Mouse (Mus musculus) erythroblast, embryonic 14.5 days (primary cell): ENCODE results near the gene Fam8a1. TPM values are rescaled to one million over a fixed set of nuclear protein-coding genes. Genes with fewer than 3 reads are reported as not detected.

ENCODE experiments used
- H3K27me3 ChIP-seq: 2 replicates; pipeline ENCODE4 v1.6.1; 2012; ENCODE audit warnings: inconsistent platforms; ENCODE audit not compliant: control insufficient read depth
- H3K36me3 ChIP-seq: 2 replicates; pipeline ENCODE4 v1.6.1; 2012; ENCODE audit warnings: mild to moderate bottlenecking, inconsistent platforms; ENCODE audit not compliant: control insufficient read depth
- H3K4me1 ChIP-seq: 2 replicates; pipeline ENCODE4 v1.6.1; 2012; ENCODE audit warnings: inconsistent platforms; ENCODE audit not compliant: control insufficient read depth
- H3K4me3 ChIP-seq: replicated peaks from 2 replicates; pipeline ENCODE3; 2012; ENCODE audit warnings: moderate library complexity, mild to moderate bottlenecking, inconsistent platforms
- H3K9me3 ChIP-seq: 2 replicates; pipeline ENCODE4 v1.6.1; 2012; ENCODE audit warnings: low read length, inconsistent platforms, mixed read lengths; ENCODE audit not compliant: control insufficient read depth
- GATA1 ChIP-seq: IDR thresholded peaks from 2 replicates; pipeline ENCODE4 v1.6.1; 2012; ENCODE audit warnings: low read length, inconsistent platforms, mixed read lengths
- TAL1 ChIP-seq: IDR thresholded peaks from 3 replicates; pipeline ENCODE4 v1.6.1; 2012; ENCODE audit warnings: low read length, inconsistent platforms, mixed read lengths
- polyA plus RNA-seq: library from polyadenylated mRNA; stranded (reverse); fragments of >175 nt; gene quantifications from 2 replicates; pipeline ENCODE4 v1.2.3, GENCODE M21; 2012

Gene Fam8a1
- polyA plus RNA-seq, 1 experiment: 0.72 TPM

- TF ChIP-seq TAL1 (no peak), GATA1 (no peak)
- peaks cover 100% of the 10 kb centered on the region for H3K36me3 ChIP-seq
Observed at GRCm38 (mm10) chr13:46695932-46696331, 26.6 kb downstream of the Fam8a1 start.

GRCm38 (mm10) chr13:46696788-46697187, 27.5 kb downstream of the Fam8a1 start:
- H3K9me3 ChIP-seq: no peaks in the 10 kb centered on the region
- TF ChIP-seq GATA1: no peak
- no peak for TF ChIP-seq TAL1

More at GRCm38 (mm10) chr13:46695932-46696331, 26.6 kb downstream of the Fam8a1 start:
- H3K4me3 ChIP-seq: no peak overlapping the region
- H3K4me1 ChIP-seq: no peaks in the 10 kb centered on the region; the same call in 1 of the 2 replicates
- no peaks in the 10 kb centered on the region for H3K9me3 ChIP-seq
- H3K27me3 ChIP-seq: no peaks in the 10 kb centered on the region

GRCm38 (mm10) chr13:46699372-46699771, 30.1 kb downstream of the Fam8a1 start:
- TF ChIP-seq GATA1: no peak
- TF ChIP-seq TAL1: no peak
- Histone ChIP-seq H3K9me3 (no peaks in the 10 kb centered on the region), H3K27me3 (no peaks in the 10 kb centered on the region), H3K4me3 (no peak overlapping the region), H3K36me3 (peaks cover 99% of the 10 kb centered on the region), H3K4me1 (no peaks in the 10 kb centered on the region)

More at GRCm38 (mm10) chr13:46696788-46697187, 27.5 kb downstream of the Fam8a1 start:
- no peaks in the 10 kb centered on the region for H3K27me3 ChIP-seq
- H3K4me1 ChIP-seq: no peaks in the 10 kb centered on the region; the same call in 1 of the 2 replicates
- H3K36me3 ChIP-seq: peaks cover 100% of the 10 kb centered on the region
- H3K4me3 ChIP-seq: no peak overlapping the region

GRCm38 (mm10) chr13:46701486-46701885, 32.2 kb downstream of the Fam8a1 start:
- Histone ChIP-seq H3K4me3 (no peak overlapping the region), H3K36me3 (peaks cover 99% of the 10 kb centered on the region), H3K27me3 (no peaks in the 10 kb centered on the region), H3K9me3 (no peaks in the 10 kb centered on the region), H3K4me1 (no peaks in the 10 kb centered on the region)
- TF ChIP-seq GATA1 (no peak), TAL1 (no peak)

GRCm38 (mm10) chr13:46703138-46703537, 33.8 kb downstream of the Fam8a1 start:
- TF ChIP-seq GATA1 (no peak), TAL1 (no peak)
- H3K36me3 ChIP-seq: peaks cover 99% of the 10 kb centered on the region
- H3K4me3 ChIP-seq: no peak overlapping the region
- H3K4me1 ChIP-seq: no peaks in the 10 kb centered on the region
- no peaks in the 10 kb centered on the region for H3K27me3 ChIP-seq
- H3K9me3 ChIP-seq: no peaks in the 10 kb centered on the region

GRCm38 (mm10) chr13:46713486-46713885, 44.2 kb downstream of the Fam8a1 start:
- H3K4me1 ChIP-seq: peaks cover 27% of the 10 kb centered on the region
- TF ChIP-seq GATA1 (no peak), TAL1 (no peak)
- H3K27me3 ChIP-seq: no peaks in the 10 kb centered on the region
- no peak overlapping the region for H3K4me3 ChIP-seq
- H3K9me3 ChIP-seq: no peaks in the 10 kb centered on the region
- H3K36me3 ChIP-seq: peaks cover 97% of the 10 kb centered on the region

- Histone ChIP-seq H3K9me3 (no peaks in the 10 kb centered on the region), H3K4me3 (no peak overlapping the region), H3K4me1 (peaks cover 47% of the 10 kb centered on the region), H3K27me3 (no peaks in the 10 kb centered on the region), H3K36me3 (peaks cover 87% of the 10 kb centered on the region)
- TF ChIP-seq TAL1: no peak
- TF ChIP-seq GATA1: no peak
Observed at GRCm38 (mm10) chr13:46715976-46716639, 46.8 kb downstream of the Fam8a1 start.

GRCm38 (mm10) chr13:46718893-46719400, 49.6 kb downstream of the Fam8a1 start:
- no peak overlapping the region for H3K4me3 ChIP-seq
- peaks cover 69% of the 10 kb centered on the region for H3K36me3 ChIP-seq
- no peaks in the 10 kb centered on the region for H3K27me3 ChIP-seq
- peaks cover 72% of the 10 kb centered on the region for H3K4me1 ChIP-seq
- TF ChIP-seq TAL1 (no peak), GATA1 (no peak)
- no peaks in the 10 kb centered on the region for H3K9me3 ChIP-seq

- H3K4me1 ChIP-seq: peaks cover 80% of the 10 kb centered on the region
- H3K9me3 ChIP-seq: no peaks in the 10 kb centered on the region
- no peaks in the 10 kb centered on the region for H3K27me3 ChIP-seq
- TF ChIP-seq GATA1 (no peak), TAL1 (no peak)
- peaks cover 56% of the 10 kb centered on the region for H3K36me3 ChIP-seq
- no peak overlapping the region for H3K4me3 ChIP-seq
Observed at GRCm38 (mm10) chr13:46721009-46721408, 51.7 kb downstream of the Fam8a1 start.
